Mouse (Mus musculus) cerebral cortex, adult 2 months (tissue): ENCODE data around the gene Fndc10.

ENCODE experiments used
- WGBS: fragments of 180-500 bp; shearing (Covaris S2); methylation state at CpG from one replicate; pipeline ENCODE4 v1.1.7; 2018; 5-methylcytosine and 5-hydroxymethylcytosine counted together

Fndc10 gene

DNA sequence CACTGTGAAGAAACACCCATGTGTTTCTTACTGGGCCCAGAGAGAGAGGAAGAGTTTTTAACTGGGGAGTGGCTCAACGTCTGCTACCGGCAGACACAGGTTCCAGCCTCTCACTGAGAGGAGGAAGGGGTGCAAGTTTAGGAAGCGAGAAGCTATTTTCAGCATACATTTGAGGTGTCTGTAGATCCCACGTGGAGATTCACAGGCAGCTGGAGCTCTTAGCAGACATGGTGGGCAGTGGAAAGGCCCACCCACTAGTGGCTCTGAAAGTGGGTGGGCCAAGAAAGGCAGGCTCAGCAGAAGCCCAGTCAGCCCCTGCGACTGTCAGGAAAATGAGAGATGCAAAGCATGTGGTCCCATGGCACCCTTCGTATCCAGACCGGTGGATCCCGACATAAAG, 44.1 kb downstream of the Fndc10 start:
- WGBS, result 32% methylated on average over 8 of the region's 8 CpGs

DNA sequence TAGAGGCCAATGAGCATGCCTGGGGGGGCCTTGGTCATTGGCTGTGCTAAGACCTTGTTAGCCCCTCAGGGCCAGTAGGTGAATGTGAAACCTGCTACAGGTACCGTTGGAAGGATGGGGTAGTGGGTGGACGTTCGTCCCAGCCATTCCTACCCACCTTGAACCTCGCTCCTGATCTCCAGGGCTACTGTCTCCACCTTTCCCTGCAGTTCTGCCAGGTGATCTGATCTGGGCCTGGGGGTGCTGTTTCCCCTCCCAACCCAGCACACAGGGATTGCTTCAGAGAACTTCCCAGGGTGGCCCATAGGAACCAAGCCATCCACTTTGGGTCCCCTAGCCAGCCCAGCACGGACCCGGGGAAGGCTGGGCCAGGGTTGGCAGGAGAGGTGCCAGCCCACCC, 45.0 kb downstream of the Fndc10 start:
- 76% methylated on average over 6 of the region's 6 CpGs for WGBS

DNA sequence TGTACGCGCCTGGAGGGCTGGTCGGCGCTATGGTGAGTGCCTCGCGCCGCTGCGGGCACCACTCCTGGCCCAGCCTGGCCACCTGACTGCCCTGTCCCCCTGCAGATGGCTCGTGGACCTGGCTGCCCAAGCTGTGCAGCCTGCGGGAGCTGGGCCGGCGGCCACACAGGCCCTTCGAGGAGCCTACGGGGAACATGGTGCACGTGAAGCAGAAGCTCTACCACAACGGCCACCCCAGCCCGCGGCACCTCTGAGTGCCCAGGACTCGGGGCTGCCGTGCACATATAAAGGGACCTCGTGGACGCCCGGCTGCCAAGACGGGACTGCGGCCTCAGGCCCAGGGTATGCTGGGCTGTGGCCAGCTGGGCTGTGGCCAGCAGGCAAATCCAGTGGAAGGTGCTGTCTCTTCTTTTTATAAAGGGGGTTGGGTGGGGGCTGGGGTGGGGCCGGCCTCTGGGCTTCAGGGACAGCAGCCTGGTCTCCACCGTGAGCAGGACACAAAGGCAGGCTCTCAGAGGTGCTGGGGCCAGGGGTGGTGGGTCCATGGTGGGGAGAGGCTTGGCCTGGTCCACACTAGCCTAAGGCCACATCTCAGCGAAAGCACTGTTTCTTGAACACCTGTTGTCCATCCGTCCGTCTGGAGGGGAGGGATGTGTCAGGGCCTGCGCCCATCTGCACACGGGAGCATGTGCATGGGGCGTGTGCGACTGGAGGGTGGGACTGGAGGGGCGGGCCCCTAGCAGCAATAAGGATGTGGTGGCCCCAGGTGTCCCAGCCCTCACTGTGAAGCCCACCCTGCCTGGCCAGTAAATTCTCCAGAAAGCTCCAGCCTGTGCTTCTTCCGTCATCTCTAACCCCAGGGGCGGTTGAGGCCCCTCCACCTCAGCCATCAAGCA, 45.8 kb downstream of the Fndc10 start:
- WGBS, result 54% methylated on average over 37 of the region's 37 CpGs

DNA sequence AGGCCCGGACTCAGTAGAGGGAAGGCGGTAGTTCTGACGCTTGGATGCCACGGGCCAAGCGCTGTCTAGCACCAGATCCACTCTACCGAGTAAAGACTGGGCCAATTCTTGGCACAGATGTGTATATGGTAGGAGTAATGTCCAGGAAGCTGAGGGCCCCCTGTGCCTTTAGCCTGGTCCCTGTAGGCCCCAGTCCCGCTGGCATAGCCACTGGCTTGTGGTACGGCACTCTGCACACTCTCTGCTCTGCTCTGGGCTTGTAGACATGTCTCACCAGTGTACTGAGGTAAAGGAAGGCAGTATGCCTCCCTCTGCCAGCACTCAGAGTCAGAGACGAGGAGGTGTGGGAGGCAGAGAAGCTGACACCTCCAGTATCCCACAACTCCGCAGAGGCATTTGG, 46.5 kb downstream of the Fndc10 start:
- 71% methylated on average over 10 of the region's 10 CpGs for WGBS

DNA sequence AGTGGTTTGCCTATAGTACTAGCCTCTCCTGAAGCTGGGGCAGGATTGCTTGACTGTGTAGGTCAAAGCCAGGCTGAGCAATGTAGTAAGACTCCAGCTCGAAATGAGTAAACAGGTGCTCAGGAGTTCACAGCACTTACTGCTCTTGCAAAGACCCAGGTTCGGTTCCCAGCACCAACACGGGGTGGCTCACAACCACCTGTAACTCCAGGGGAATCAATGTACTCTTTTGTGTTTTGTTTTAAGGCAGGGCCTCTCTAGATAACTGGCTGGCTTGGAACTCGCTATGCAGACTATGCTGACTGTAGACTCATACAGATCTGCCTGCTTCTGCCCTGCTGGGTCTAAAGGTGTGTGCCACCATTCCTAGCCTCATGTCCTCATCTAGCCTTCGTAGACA, 48.5 kb downstream of the Fndc10 start:
- WGBS, result 93% methylated on average over 5 of the region's 5 CpGs

DNA sequence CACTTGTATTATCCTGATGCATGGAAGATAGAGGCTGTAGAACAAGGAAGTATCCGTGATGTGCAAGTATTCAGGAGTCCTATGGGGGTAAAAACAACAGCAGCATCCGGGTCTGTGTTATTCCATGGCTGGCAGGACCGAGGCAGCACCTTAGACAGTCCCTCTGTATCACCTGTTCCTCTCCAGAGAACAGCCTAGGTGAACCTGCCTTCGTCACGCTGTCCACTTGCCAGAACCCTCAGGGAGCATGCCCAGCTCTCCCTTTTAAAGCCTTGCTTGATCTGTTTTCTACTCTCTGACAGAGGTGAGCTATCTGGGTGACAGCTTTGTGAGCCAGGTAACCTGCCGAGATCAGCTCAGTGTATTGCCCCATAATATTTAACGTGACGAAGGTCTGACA, 50.3 kb downstream of the Fndc10 start:
- WGBS, result 74% methylated on average over 8 of the region's 8 CpGs

DNA sequence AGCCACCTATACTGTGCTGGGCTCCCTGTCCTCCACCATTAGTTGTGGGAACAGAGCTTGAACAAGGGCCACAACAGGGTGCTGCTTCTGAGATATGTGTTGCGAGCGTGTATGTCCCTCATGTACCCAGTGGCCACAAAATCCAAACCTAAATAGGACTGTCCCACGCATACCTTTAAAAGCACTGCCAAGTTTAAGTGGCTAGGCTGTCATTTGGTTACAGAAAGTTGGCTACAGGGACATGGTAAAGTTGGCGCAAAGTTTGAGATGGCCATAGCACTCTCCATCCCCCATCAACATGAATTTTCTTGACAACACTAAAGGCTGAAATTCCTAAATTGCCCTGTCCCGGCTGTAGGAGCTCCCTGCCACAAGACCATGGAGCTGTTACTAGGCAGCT, 51.0 kb downstream of the Fndc10 start:
- WGBS, result 84% methylated on average over 5 of the region's 5 CpGs
